Mouse (Mus musculus) natural killer cell, adult 2 months (primary cell): ENCODE data around the gene Clrn2.
A peak's percentile ranks its signal among the peaks of the same experiment; 100 is the strongest.

ENCODE experiments used
- DNase-seq, 2 experiments: peaks; one replicate each; pipeline ENCODE4 v3.0.0; 2022; ENCODE audit warnings: low spot score in 2 of 2

Gene Clrn2

GRCm38 (mm10) chr5:45449831-45450716 lies 3.5 kb upstream of the Clrn2 start, which contains the start of gene Qdpr:
Gene Qdpr, minus strand, starts transcription at chr5:45450236.
- peak; percentile 96 to 97 for DNase-seq

GRCm38 (mm10) chr5:45454456-45454855 lies 905 bp downstream of the Clrn2 start:
- DNase-seq: no peak

- DNase-seq: no peak
Observed at GRCm38 (mm10) chr5:45472880-45473450, 19.4 kb downstream of the Clrn2 start.

GRCm38 (mm10) chr5:45473521-45473920 lies 20.0 kb downstream of the Clrn2 start:
- no peak for DNase-seq

GRCm38 (mm10) chr5:45474215-45474614 lies 20.7 kb downstream of the Clrn2 start:
- DNase-seq: peak; percentile 17 to 46

- no peak for DNase-seq
Observed at GRCm38 (mm10) chr5:45474758-45475157, 21.2 kb downstream of the Clrn2 start.

- no peak for DNase-seq
Observed at GRCm38 (mm10) chr5:45475771-45476170, 22.2 kb downstream of the Clrn2 start.

- DNase-seq: no peak
Observed at GRCm38 (mm10) chr5:45476288-45476687, 22.7 kb downstream of the Clrn2 start.

GRCm38 (mm10) chr5:45477601-45478000 lies 24.1 kb downstream of the Clrn2 start:
- DNase-seq: no peak

- no peak for DNase-seq
Observed at GRCm38 (mm10) chr5:45480066-45480465, 26.5 kb downstream of the Clrn2 start.

GRCm38 (mm10) chr5:45481125-45481524 lies 27.6 kb downstream of the Clrn2 start:
- no peak for DNase-seq

GRCm38 (mm10) chr5:45482607-45483006 lies 29.1 kb downstream of the Clrn2 start:
- DNase-seq: no peak

GRCm38 (mm10) chr5:45483654-45484053 lies 30.1 kb downstream of the Clrn2 start:
- no peak for DNase-seq

- no peak for DNase-seq
Observed at GRCm38 (mm10) chr5:45491776-45492175, 38.2 kb downstream of the Clrn2 start.

- DNase-seq: peak; percentile 98 to 99
Observed at GRCm38 (mm10) chr5:45493191-45494092, 39.9 kb downstream of the Clrn2 start, which contains the start of gene Lap3. Gene Lap3, plus strand, starts transcription at chr5:45493374.

GRCm38 (mm10) chr5:45494093-45494755 lies 40.7 kb downstream of the Clrn2 start:
- DNase-seq: no peak

GRCm38 (mm10) chr5:45495429-45495975 lies 42.0 kb downstream of the Clrn2 start:
- DNase-seq: no peak

GRCm38 (mm10) chr5:45496042-45496441 lies 42.5 kb downstream of the Clrn2 start:
- DNase-seq: no peak

GRCm38 (mm10) chr5:45496479-45496878 lies 42.9 kb downstream of the Clrn2 start:
- DNase-seq: no peak

- no peak for DNase-seq
Observed at GRCm38 (mm10) chr5:45496930-45497550, 43.5 kb downstream of the Clrn2 start.

GRCm38 (mm10) chr5:45497564-45497963 lies 44.0 kb downstream of the Clrn2 start:
- DNase-seq: no peak
